Mouse (Mus musculus) stomach, embryonic 16.5 days (tissue): ENCODE measurements around the gene Vps4a. TPM values are rescaled to one million over a fixed set of nuclear protein-coding genes. Genes with fewer than 3 reads are reported as not detected.
"Not testable (repeated sequence)": the region's sequence is repeated elsewhere in the genome, so short reads cannot be mapped to it uniquely, and the experiment has no call there.

Experiments used
- ATAC-seq: fragments of 200-750 bp; cut with Nextera tagmentation; 2 replicates; pipeline ENCODE4 v1.8.0; 2017; ENCODE audit warnings: moderate number of reproducible peaks, moderate TSS enrichment; ENCODE audit not compliant: insufficient read depth, low FRiP score
- H3K27ac ChIP-seq: fragments of 300-500 bp; sonication (generic); 2 replicates; pipeline ENCODE4 v1.5.1; 2014; ENCODE audit warnings: low read length
- H3K27me3 ChIP-seq: fragments of 300-500 bp; sonication (generic); 2 replicates; pipeline ENCODE4 v1.6.1; 2014; ENCODE audit warnings: low read length, control low read depth, mixed read lengths; ENCODE audit not compliant: control insufficient read depth, insufficient read depth
- H3K36me3 ChIP-seq: fragments of 300-500 bp; sonication (generic); 2 replicates; pipeline ENCODE4 v1.6.1; 2014; ENCODE audit warnings: low read length; ENCODE audit not compliant: control insufficient read depth, insufficient read depth
- H3K4me1 ChIP-seq: fragments of 300-500 bp; sonication (generic); 2 replicates; pipeline ENCODE4 v1.6.1; 2014; ENCODE audit warnings: low read length, control low read depth, mixed read lengths; ENCODE audit not compliant: control insufficient read depth, insufficient read depth
- H3K4me2 ChIP-seq: fragments of 300-500 bp; sonication (generic); 2 replicates; pipeline ENCODE4 v1.6.1; 2014; ENCODE audit warnings: low read depth, low read length, mixed read lengths
- H3K4me3 ChIP-seq: fragments of 300-500 bp; sonication (generic); replicated peaks from 2 replicates; pipeline ENCODE4 v1.5.1; 2014; ENCODE audit warnings: mild to moderate bottlenecking, low read length
- H3K9ac ChIP-seq: fragments of 300-500 bp; sonication (generic); 2 replicates; pipeline ENCODE4 v1.6.1; 2014; ENCODE audit warnings: low read length
- H3K9me3 ChIP-seq: fragments of 300-500 bp; sonication (generic); replicated peaks from 2 replicates; pipeline ENCODE4 v1.6.1; 2016; ENCODE audit warnings: low read length, control low read depth; ENCODE audit not compliant: control insufficient read depth
- WGBS: fragments of 180-500 bp; shearing (Covaris S2); extraction: QIAGEN DNeasy Blood & Tissue Kit; methylation state at CpG from one replicate; pipeline ENCODE4 v1.1.7; 2014; 5-methylcytosine and 5-hydroxymethylcytosine counted together
- polyA plus RNA-seq: library from polyadenylated mRNA; unstranded; fragments of >200 nt; fragmentation: Nextera tagmentation; extraction: Ambion mirVana; gene quantifications from 2 replicates; pipeline ENCODE4 v1.2.1, GENCODE M21; 2015

Gene Vps4a
- polyA plus RNA-seq, 1 experiment from 2014 or later, result 62.1 TPM

DNA sequence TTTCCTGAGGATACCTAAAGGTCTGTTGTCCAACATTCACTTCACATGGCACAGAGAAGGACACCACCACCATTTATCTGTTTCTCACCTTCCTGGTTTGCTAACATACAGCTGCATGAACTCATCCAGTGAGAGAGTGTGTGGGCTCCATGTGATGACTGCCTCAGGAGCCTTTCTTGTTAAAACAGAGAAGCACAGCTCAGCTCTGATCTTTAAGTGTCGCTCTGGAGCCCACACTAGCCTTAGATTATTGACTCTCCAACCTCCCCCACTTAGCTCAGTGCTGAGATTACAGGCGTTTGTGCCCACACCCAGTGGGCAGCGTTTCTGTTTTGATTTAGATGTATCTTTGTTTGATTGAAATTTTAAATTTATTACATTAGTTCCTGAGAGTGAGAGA lies 23.2 kb upstream of the Vps4a start:
- Histone ChIP-seq H3K27ac (no peak overlapping the region), H3K9me3 (no peaks in the 10 kb centered on the region), H3K27me3 (no peaks in the 10 kb centered on the region), H3K4me3 (no peak overlapping the region), H3K36me3 (peaks cover 4% of the 10 kb centered on the region; the same call in 1 of the 2 replicates), H3K4me1 (no peaks in the 10 kb centered on the region), H3K9ac (no peak overlapping the region), H3K4me2 (no peak overlapping the region)
- no peak for ATAC-seq
- WGBS, result 82% methylated on average over 3 of the region's 3 CpGs

DNA sequence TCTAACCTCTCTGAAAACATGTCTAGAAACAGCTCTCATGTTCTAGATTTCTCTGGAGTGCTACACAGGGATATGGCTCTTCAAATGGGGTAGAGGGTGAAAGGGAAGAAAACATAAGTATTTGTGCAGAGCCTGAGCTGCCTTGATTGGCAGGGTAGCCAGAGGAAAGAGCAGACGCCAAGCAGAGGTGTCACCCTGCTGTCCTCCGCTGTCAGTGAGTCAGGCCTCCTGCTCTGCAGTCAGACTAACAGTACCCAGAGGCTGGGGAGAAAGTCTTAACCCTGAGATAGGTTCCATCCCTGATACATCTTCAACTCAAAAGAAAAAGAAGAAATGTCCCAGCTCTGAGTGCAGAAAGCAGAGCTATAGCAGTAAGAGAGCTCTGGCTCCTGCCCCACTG lies 18.4 kb upstream of the Vps4a start:
- WGBS, result 88% methylated on average over 2 of the region's 2 CpGs
- ATAC-seq, result no peak
- Histone ChIP-seq H3K27me3 (no peaks in the 10 kb centered on the region), H3K9me3 (no peaks in the 10 kb centered on the region), H3K36me3 (peaks cover 4% of the 10 kb centered on the region; the same call in 1 of the 2 replicates), H3K4me3 (no peak overlapping the region), H3K9ac (no peak overlapping the region), H3K4me1 (no peaks in the 10 kb centered on the region), H3K4me2 (no peak overlapping the region), H3K27ac (no peak overlapping the region)

DNA sequence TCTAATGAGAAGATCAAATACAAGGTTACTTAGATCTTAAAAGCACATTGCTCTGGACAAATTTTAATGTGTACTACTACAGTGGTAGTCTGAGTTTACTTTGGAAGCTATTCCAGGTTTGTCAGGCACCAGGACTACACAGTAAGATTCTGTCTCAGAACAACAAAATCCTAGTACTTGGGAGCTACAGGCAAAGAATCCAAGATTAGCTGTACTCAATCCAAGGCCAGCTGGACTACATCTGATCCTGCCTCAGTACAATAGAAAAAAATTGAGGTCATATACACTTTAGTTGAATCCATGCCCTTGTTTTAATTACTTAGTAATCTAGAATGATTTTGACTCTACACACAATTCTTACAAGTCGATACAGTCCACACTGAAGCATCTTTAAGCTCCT lies 16.1 kb upstream of the Vps4a start:
- Histone ChIP-seq H3K4me3 (no peak overlapping the region), H3K4me1 (no peaks in the 10 kb centered on the region), H3K9me3 (no peaks in the 10 kb centered on the region), H3K9ac (no peak overlapping the region), H3K27me3 (no peaks in the 10 kb centered on the region), H3K36me3 (0 out of 2 replicates have a peak, but pooled peaks cover under 1% of the 10 kb centered on the region), H3K4me2 (no peak overlapping the region), H3K27ac (no peak overlapping the region)
- WGBS, result 83% methylated on average over 1 of the region's 1 CpGs
- ATAC-seq, result no peak

DNA sequence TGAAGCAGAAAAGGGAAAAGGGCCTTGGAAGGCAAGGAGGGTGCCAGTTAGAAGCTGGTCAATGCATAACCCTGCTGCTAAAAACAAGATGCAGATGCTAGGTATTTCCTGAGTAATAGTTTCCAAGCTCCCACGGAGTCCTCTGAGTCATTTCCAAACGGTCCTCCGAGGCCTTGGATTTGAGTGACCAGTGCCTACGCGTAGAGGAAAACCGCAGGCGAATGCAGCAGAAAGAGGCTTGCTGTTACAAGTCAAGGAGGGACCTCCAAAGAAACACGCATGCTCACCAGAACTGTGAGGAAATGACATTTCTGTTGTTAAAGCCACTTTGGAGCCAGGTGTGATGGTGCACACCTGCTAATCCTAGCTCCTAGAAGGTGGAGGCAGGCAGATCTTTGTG lies 7.5 kb upstream of the Vps4a start:
- ATAC-seq, result no peak
- no peak overlapping the region for H3K27ac ChIP-seq
- 87% methylated on average over 8 of the region's 8 CpGs for WGBS

DNA sequence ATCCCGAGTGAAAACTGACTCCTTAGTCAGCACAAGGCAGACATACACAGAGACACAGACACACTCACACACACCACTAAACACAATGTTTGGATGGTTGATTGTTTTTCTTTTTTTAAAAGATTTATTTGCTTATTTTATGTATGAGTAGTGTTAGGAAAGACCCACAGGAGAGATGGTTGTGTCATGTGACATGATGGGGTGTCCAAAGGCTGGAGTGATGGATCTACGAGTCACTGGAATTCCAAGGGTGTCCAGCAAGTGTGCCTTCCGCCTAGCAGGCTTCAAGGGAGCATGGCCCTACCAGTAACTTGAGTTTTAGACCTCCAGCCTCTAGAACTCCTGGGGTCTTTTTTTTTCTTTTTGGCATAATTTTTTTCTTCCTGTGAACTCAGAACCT lies 1.7 kb upstream of the Vps4a start:
- Histone ChIP-seq H3K9me3 (no peaks in the 10 kb centered on the region), H3K4me3 (no peak overlapping the region), H3K27me3 (no peaks in the 10 kb centered on the region), H3K36me3 (no peaks in the 10 kb centered on the region), H3K9ac (no peak overlapping the region), H3K4me1 (peaks cover 14% of the 10 kb centered on the region), H3K27ac (no peak overlapping the region), H3K4me2 (no peak overlapping the region)
- 73% methylated on average over 3 of the region's 3 CpGs for WGBS
- ATAC-seq, result no peak

More for the DNA sequence above, 7.5 kb upstream of the Vps4a start:
- Histone ChIP-seq H3K4me1 (no peaks in the 10 kb centered on the region), H3K9ac (no peak overlapping the region), H3K9me3 (no peaks in the 10 kb centered on the region), H3K27me3 (no peaks in the 10 kb centered on the region), H3K36me3 (no peaks in the 10 kb centered on the region), H3K4me2 (no peak overlapping the region), H3K4me3 (no peak overlapping the region)

DNA sequence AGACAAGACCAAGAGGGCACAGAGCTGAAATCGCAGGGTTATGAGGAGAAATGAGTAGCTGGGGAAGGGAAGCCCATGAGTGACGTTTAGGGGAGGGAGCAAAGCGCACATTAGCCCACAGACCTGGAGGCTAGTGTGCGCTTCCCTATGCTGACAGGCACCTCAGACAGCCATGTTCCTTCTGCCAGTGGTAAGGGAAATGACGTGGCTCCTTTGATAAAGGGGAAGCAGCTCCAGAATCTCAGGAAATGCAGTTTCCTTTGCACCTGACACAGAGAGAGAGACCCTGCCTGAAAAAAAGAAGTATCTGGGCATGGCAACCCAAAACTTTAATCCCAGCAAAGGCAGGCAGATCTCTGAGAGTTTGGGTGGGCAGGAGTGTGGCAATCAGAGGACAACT lies 964 bp upstream of the Vps4a start:
- Histone ChIP-seq H3K4me3 (no peak overlapping the region), H3K27me3 (no peaks in the 10 kb centered on the region), H3K9me3 (no peaks in the 10 kb centered on the region), H3K4me1 (peaks cover 14% of the 10 kb centered on the region), H3K27ac (no peak overlapping the region), H3K9ac (no peak overlapping the region), H3K36me3 (no peaks in the 10 kb centered on the region), H3K4me2 (no peak overlapping the region)
- ATAC-seq, result no peak
- 67% methylated on average over 5 of the region's 5 CpGs for WGBS

DNA sequence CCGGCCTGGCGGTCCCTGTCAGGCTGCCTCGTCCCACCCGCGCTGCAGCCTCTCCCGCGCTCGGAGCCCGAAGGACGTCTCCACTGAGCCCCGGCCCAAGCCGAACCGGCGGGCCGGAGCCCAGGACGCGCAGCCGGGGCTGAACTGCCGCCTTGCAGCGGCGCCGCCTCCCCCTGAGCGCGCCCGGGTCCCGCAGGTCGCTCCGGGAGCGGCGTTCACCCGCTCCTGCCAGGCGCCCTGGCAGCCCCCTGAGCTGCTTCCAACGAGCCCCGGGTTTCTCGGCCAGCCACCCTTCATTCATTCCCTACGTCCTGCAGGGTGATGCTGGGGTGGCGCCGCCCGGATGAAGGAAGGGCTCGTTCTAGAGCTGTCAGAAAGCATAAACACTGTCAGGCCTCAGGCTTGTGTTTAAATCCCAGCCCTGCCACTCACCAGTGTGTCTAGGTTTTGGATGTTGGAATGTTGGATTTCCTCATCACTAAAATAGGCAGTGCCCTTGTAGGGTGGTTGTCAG lies 612 bp downstream of the Vps4a start:
- Histone ChIP-seq H3K27ac (peak overlapping the region; percentile 84), H3K9me3 (no peaks in the 10 kb centered on the region), H3K4me3 (peak overlapping the region; percentile 95), H3K36me3 (no peaks in the 10 kb centered on the region), H3K9ac (peak overlapping the region; percentile 97), H3K4me1 (peaks cover 14% of the 10 kb centered on the region), H3K4me2 (peak overlapping the region; percentile 70), H3K27me3 (no peaks in the 10 kb centered on the region)
- under 1% methylated on average over 40 of the region's 40 CpGs for WGBS
- no peak for ATAC-seq

DNA sequence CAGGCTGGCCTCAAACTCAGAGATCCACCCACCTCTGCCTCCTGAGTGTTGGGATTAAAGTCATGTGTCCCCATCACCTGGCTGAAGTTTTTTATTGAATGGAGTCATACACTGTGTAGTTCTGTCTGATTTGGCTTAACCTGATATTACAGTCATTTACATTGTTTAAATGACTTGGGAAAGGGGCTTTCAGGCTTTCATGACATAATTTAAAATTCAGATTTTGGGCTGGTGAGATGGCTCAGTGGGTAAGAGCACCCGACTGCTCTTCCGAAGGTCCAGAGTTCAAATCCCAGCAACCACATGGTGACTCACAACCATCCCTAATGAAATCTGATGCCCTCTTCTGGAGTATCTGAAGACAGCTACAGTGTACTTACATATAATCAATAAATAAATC lies 2.6 kb downstream of the Vps4a start:
- not testable (repeated sequence) for H3K36me3 ChIP-seq, H3K4me2 ChIP-seq, H3K9ac ChIP-seq, H3K4me3 ChIP-seq, ATAC-seq, H3K27ac ChIP-seq, H3K9me3 ChIP-seq, H3K27me3 ChIP-seq
- WGBS, result 85% methylated on average over 2 of the region's 2 CpGs
- peaks cover 14% of the 10 kb centered on the region for H3K4me1 ChIP-seq

DNA sequence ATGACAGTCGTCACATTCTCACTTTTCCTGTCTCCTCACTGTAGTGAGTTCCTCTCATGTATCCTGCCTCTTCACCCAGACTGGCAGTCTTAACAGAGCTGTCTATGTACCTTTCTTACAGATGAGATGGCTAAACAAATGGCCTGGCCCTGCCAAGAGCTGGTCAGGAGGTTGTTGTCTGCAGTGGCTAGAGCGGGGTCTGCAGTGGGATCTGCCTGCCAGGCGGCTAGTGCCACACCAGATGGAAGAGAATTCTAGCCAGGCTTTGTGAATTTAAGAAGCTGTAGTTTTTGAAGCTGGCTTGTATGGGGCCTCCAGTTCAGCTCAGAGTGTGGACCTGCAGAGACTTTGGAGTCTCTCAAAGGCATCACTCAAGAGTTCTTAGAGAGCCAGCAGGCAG lies 4.6 kb downstream of the Vps4a start:
- Histone ChIP-seq H3K27ac (no peak overlapping the region), H3K27me3 (no peaks in the 10 kb centered on the region), H3K4me2 (no peak overlapping the region), H3K4me1 (peaks cover 14% of the 10 kb centered on the region), H3K9ac (no peak overlapping the region), H3K9me3 (no peaks in the 10 kb centered on the region), H3K36me3 (peaks cover 11% of the 10 kb centered on the region), H3K4me3 (no peak overlapping the region)
- no peak for ATAC-seq
- WGBS, result 90% methylated on average over 3 of the region's 3 CpGs

DNA sequence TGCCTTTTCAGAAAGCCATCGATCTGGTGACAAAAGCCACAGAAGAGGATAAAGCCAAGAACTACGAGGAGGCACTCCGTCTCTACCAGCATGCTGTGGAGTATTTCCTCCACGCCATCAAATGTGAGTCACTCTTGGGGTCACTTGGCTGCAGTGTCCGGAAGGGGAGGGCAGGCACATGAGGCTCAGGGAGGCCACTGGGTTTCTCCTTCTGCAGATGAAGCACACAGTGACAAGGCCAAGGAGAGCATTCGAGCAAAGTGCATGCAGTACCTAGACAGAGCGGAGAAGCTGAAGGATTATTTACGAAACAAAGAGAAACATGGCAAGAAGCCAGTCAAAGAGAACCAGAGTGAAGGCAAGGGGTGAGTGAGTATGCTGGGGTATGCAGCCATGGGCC lies 5.6 kb downstream of the Vps4a start:
- WGBS, result 78% methylated on average over 8 of the region's 8 CpGs
- Histone ChIP-seq H3K36me3 (peaks cover 13% of the 10 kb centered on the region), H3K4me1 (peaks cover 14% of the 10 kb centered on the region), H3K27me3 (no peaks in the 10 kb centered on the region), H3K9ac (no peak overlapping the region), H3K9me3 (no peaks in the 10 kb centered on the region), H3K4me2 (no peak overlapping the region), H3K4me3 (no peak overlapping the region), H3K27ac (no peak overlapping the region)
- ATAC-seq, result no peak
